Mouse (Mus musculus) CH12.LX (cell line): ENCODE data around the gene Aurkaip1. TPM values are rescaled to one million over a fixed set of nuclear protein-coding genes. Genes with fewer than 3 reads are reported as not detected.

Experiments used
- DNase-seq: peaks from one replicate; pipeline ENCODE4 v3.0.0-alpha.2; 2013; ENCODE audit errors: extremely low read depth
- H3K27ac ChIP-seq: 2 replicates; pipeline ENCODE4 v1.5.1; 2012; ENCODE audit warnings: low read depth, mild to moderate bottlenecking, control low read depth, moderate library complexity; ENCODE audit not compliant: insufficient read depth
- H3K27me3 ChIP-seq: replicated peaks from 2 replicates; pipeline ENCODE3; 2012; ENCODE audit warnings: inconsistent platforms
- H3K36me3 ChIP-seq, 2 experiments: replicated peaks in 1 of 2; 2 replicates each; pipeline versions ENCODE3 to v1.6.1; 2012; ENCODE audit warnings: inconsistent platforms in 1 of 2, low read length in 1 of 2, mild to moderate bottlenecking in 1 of 2, mixed read lengths in 1 of 2, moderate library complexity in 1 of 2; ENCODE audit not compliant: control insufficient read depth in 1 of 2, insufficient read depth in 1 of 2
- H3K4me1 ChIP-seq, 2 experiments: 2 replicates each; pipeline ENCODE4 v1.6.1; 2012; ENCODE audit warnings: inconsistent platforms in 1 of 2, moderate library complexity in 1 of 2; ENCODE audit not compliant: insufficient read depth in 2 of 2, control insufficient read depth in 1 of 2
- H3K4me2 ChIP-seq: 2 replicates; pipeline ENCODE4 v1.6.1; 2012; ENCODE audit warnings: low read depth, mild to moderate bottlenecking, control low read depth; ENCODE audit not compliant: poor library complexity, insufficient read depth, severe bottlenecking
- H3K4me3 ChIP-seq, 3 experiments: fragments of 150-350 bp in 1 of 3; sonication (generic) in 1 of 3; replicated peaks in 1 of 3; 2 replicates each; pipeline versions ENCODE3 to v1.5.1; 2011 to 2012; ENCODE audit warnings: low read depth in 2 of 3, low read length in 2 of 3, mild to moderate bottlenecking in 2 of 3, moderate library complexity in 2 of 3, control low read depth in 1 of 3, improper control_type of control experiment in 1 of 3, inconsistent platforms in 1 of 3, mixed read lengths in 1 of 3; ENCODE audit not compliant: poor library complexity in 1 of 3
- H3K79me2 ChIP-seq: replicated peaks from 2 replicates; pipeline ENCODE4 v1.6.1; 2012; ENCODE audit warnings: mild to moderate bottlenecking, moderate library complexity; ENCODE audit not compliant: control insufficient read depth, poor library complexity, insufficient read depth, severe bottlenecking; ENCODE audit errors: extremely low read depth
- H3K9ac ChIP-seq: 2 replicates; pipeline ENCODE4 v1.6.1; 2012; ENCODE audit warnings: low read depth, mild to moderate bottlenecking, control low read depth, moderate library complexity; ENCODE audit not compliant: insufficient read depth
- H3K9me3 ChIP-seq: replicated peaks from 2 replicates; pipeline ENCODE3; 2012; ENCODE audit warnings: low read length, inconsistent platforms, mixed read lengths
- BHLHE40 ChIP-seq: IDR thresholded peaks from 2 replicates; pipeline ENCODE4 v1.6.1; 2011; ENCODE audit warnings: mild to moderate bottlenecking, low read depth, low read length, improper control_type of control experiment
- CHD1 ChIP-seq: IDR thresholded peaks from 2 replicates; pipeline ENCODE4 v1.6.1; 2012; ENCODE audit warnings: low read depth, low read length, improper control_type of control experiment, inconsistent platforms
- CHD2 ChIP-seq: IDR thresholded peaks from 2 replicates; pipeline ENCODE4 v1.6.1; 2011; ENCODE audit warnings: low read length, improper control_type of control experiment
- E2F4 ChIP-seq: IDR thresholded peaks from 2 replicates; pipeline ENCODE4 v1.6.1; 2011; ENCODE audit warnings: low read depth, low read length, improper control_type of control experiment; ENCODE audit not compliant: insufficient replicate concordance
- ELF1 ChIP-seq: IDR thresholded peaks from 2 replicates; pipeline ENCODE4 v1.6.1; 2014; ENCODE audit warnings: low read depth, mild to moderate bottlenecking, inconsistent platforms, low read length, improper control_type of control experiment
- EP300 ChIP-seq: IDR thresholded peaks from 2 replicates; pipeline ENCODE4 v1.6.1; 2011; ENCODE audit warnings: low read length, improper control_type of control experiment
- HCFC1 ChIP-seq: IDR thresholded peaks from 2 replicates; pipeline ENCODE4 v1.6.1; 2012; ENCODE audit warnings: low read depth, mild to moderate bottlenecking, inconsistent platforms, low read length, improper control_type of control experiment
- IRF4 ChIP-seq: IDR thresholded peaks from 2 replicates; pipeline ENCODE4 v1.6.1; 2014; ENCODE audit warnings: low read depth, mild to moderate bottlenecking, inconsistent platforms, low read length, improper control_type of control experiment
- KAT2A ChIP-seq: IDR thresholded peaks from 2 replicates; pipeline ENCODE4 v1.6.1; 2012; ENCODE audit warnings: low read length, improper control_type of control experiment, inconsistent platforms; ENCODE audit not compliant: insufficient replicate concordance
- MAX ChIP-seq: IDR thresholded peaks from 2 replicates; pipeline ENCODE4 v1.6.1; 2011; ENCODE audit warnings: low read length, improper control_type of control experiment
- MEF2A ChIP-seq: IDR thresholded peaks from 2 replicates; pipeline ENCODE4 v1.6.1; 2014; ENCODE audit warnings: low read depth, mild to moderate bottlenecking, inconsistent platforms, low read length, improper control_type of control experiment, borderline replicate concordance
- MXI1 ChIP-seq: IDR thresholded peaks from 2 replicates; pipeline ENCODE4 v1.6.1; 2011; ENCODE audit warnings: mild to moderate bottlenecking, low read depth, low read length, improper control_type of control experiment
- MYC ChIP-seq: IDR thresholded peaks from 2 replicates; pipeline ENCODE4 v1.6.1; 2011; ENCODE audit warnings: low read depth, mild to moderate bottlenecking, improper control_type of control experiment, low read length
- NELFE ChIP-seq: IDR thresholded peaks from 2 replicates; pipeline ENCODE4 v1.6.1; 2011; ENCODE audit warnings: low read depth, low read length, improper control_type of control experiment
- NRF1 ChIP-seq: IDR thresholded peaks from 2 replicates; pipeline ENCODE4 v1.6.1; 2014; ENCODE audit warnings: low read depth, mild to moderate bottlenecking, inconsistent platforms, low read length, improper control_type of control experiment, moderate library complexity
- PAX5 ChIP-seq: IDR thresholded peaks from 2 replicates; pipeline ENCODE4 v1.6.1; 2012; ENCODE audit warnings: low read length, inconsistent platforms, mixed read lengths
- POLR2A ChIP-seq: IDR thresholded peaks from 2 replicates; pipeline ENCODE4 v1.6.1; 2011; ENCODE audit warnings: low read depth, mild to moderate bottlenecking, improper control_type of control experiment, low read length
- SIN3A ChIP-seq: IDR thresholded peaks from 2 replicates; pipeline ENCODE4 v1.6.1; 2012; ENCODE audit warnings: low read length, improper control_type of control experiment, inconsistent platforms
- TBP ChIP-seq: conservative IDR thresholded peaks from 2 replicates; pipeline ENCODE4 v1.6.1; 2011; ENCODE audit warnings: low read depth, low read length, improper control_type of control experiment
- TCF12 ChIP-seq: IDR thresholded peaks from 2 replicates; pipeline ENCODE4 v1.6.1; 2014; ENCODE audit warnings: low read depth, mild to moderate bottlenecking, inconsistent platforms, low read length, improper control_type of control experiment
- UBTF ChIP-seq: IDR thresholded peaks from 2 replicates; pipeline ENCODE4 v1.6.1; 2012; ENCODE audit warnings: low read depth, mild to moderate bottlenecking, inconsistent platforms, low read length, improper control_type of control experiment, moderate library complexity
- ZMIZ1 ChIP-seq: IDR thresholded peaks from 2 replicates; pipeline ENCODE4 v1.6.1; 2012; ENCODE audit warnings: low read depth, mild to moderate bottlenecking, inconsistent platforms, low read length, improper control_type of control experiment
- dilution Hi-C: fragments of 300-500 bp; cut with MboI; formaldehyde crosslinking; loops from 2 replicates; pipeline ENCODE4 v1.14.3; 2020; ENCODE audit warnings: low sequenced_read_pairs; ENCODE audit not compliant: extremely low pct_unique_long_range_greater_than_20kb, extremely low pct_ligation_motif_present
- in situ Hi-C: fragments of 300-500 bp; cut with MboI; formaldehyde crosslinking; loops from 3 replicates; pipeline ENCODE4 v1.14.3; 2019; ENCODE audit warnings: low sequenced_read_pairs, low pct_ligation_motif_present, low pct_unique_long_range_greater_than_20kb, mixed read lengths
- polyA plus RNA-seq: library from polyadenylated mRNA; unstranded; fragments of >175 nt; gene quantifications from 2 replicates; pipeline ENCODE4 v1.2.1, GENCODE M21; 2012; ENCODE audit warnings: low read depth; ENCODE audit not compliant: insufficient read length
- total RNA-seq, 2 experiments: library from RNA; depleted of rRNA; stranded (reverse); fragments of 300-350 nt in 1 of 2; fragments of >200 nt in 1 of 2; gene quantifications; 2 replicates each; pipeline ENCODE4 v1.2.3; 2012 to 2014

Gene Aurkaip1
- total and polyA plus RNA-seq, 3 experiments: 141 to 162 (median 149) TPM

GRCm38 (mm10) chr4:155803340-155804041 is 27.6 kb upstream of the Aurkaip1 start:
- dilution Hi-C loops: no loop called here
- peak; percentile 72; the same call in 1 of the 2 replicates for TF ChIP-seq IRF4
- TF ChIP-seq MEF2A: peak; percentile 79
- TF ChIP-seq POLR2A: peak; percentile 83
- TF ChIP-seq PAX5: no peak
- peak; percentile 83 for TF ChIP-seq MAX
- TF ChIP-seq BHLHE40: peak; percentile 55
- peak; percentile 89 for TF ChIP-seq MYC
- peak; percentile 90; the same call in 1 of the 2 replicates for TF ChIP-seq KAT2A
- peak; percentile 57 for TF ChIP-seq NELFE
- no peak for TF ChIP-seq ZMIZ1
- TF ChIP-seq CHD2: peak; percentile 97
- TF ChIP-seq TCF12: peak; percentile 91
- TF ChIP-seq CHD1: no peak; the same call in 1 of the 2 replicates
- no peak; the same call in 1 of the 2 replicates for TF ChIP-seq NRF1
- peak; percentile 85 for TF ChIP-seq MXI1
- TF ChIP-seq EP300: no peak
- peak; percentile 87 for TF ChIP-seq SIN3A
- TF ChIP-seq HCFC1: peak; percentile 96
- TF ChIP-seq UBTF: peak; percentile 76; the same call in 1 of the 2 replicates
- 0 out of 2 replicates have a peak, but pooled peaks have one; percentile 59 for TF ChIP-seq E2F4
- peak; percentile 86 for TF ChIP-seq ELF1
- peak; percentile 91 for TF ChIP-seq TBP

More at GRCm38 (mm10) chr4:155803340-155804041, 27.6 kb upstream of the Aurkaip1 start:
- Histone ChIP-seq H3K9me3 (no peaks in the 10 kb centered on the region), H3K27me3 (peaks cover 6% of the 10 kb centered on the region), H3K4me2 (peak overlapping the region; percentile 97; the same call in 1 of the 2 replicates), H3K4me1 (peaks cover 10 to 22% of the 10 kb centered on the region in 2 experiments), H3K9ac (peak overlapping the region; percentile 71), H3K36me3 (peaks cover 22 to 35% of the 10 kb centered on the region in 2 experiments), H3K79me2 (peaks cover 28% of the 10 kb centered on the region), H3K4me3 (peak overlapping the region; percentile 83 to 98 (median 94)), H3K27ac (peak overlapping the region; percentile 39)
- peak; percentile 97 for DNase-seq
- in situ Hi-C loops: no loop called here
